Mouse (Mus musculus): Measurements from ENCODE around the gene Foxl1. TPM values are rescaled to one million over a fixed set of nuclear protein-coding genes. Genes with fewer than 3 reads are reported as not detected.
A peak's percentile ranks its signal among the peaks of the same experiment; 100 is the strongest.

Foxl1 gene
- polyA plus RNA-seq, 1 experiment from 2014 or later = 6.5 TPM

DNA sequence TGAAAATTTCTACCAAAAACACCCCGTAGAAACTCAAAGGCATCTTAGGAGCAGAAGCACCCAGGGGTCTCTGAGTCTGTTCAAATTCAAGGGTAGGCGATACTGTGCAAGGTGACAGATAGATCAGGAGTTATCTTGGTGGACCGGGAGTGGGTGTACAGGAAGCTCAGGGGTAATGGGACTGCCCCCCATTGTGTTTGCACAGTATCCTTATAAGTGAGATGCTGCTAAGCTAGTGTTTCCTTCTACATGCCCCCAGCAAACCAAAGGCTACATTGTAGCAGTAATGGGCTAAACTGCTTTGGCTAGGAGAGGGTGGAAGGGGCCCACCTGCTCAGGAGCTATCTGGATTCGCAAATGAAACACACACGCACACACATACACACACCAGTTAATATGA lies 33.7 kb downstream of the Foxl1 start:
- Histone ChIP-seq H3K4me2 (replicated peaks; ENCODE audit: low read depth, low read length) (no peak overlapping the region), H3K9me3 (ENCODE audit: low read length) (no peaks in the 10 kb centered on the region), H3K27me3 (ENCODE audit: insufficient read depth, low read length) (no peaks in the 10 kb centered on the region), H3K4me1 (ENCODE audit: insufficient read depth, low read length) (peaks cover 30% of the 10 kb centered on the region), H3K9ac (replicated peaks; ENCODE audit: low read length) (no peak overlapping the region), H3K36me3 (ENCODE audit: insufficient read depth, low read length) (no peaks in the 10 kb centered on the region), H3K4me3 (ENCODE audit: low read length) (no peak overlapping the region), H3K27ac (ENCODE audit: low read length) (no peak overlapping the region)
- 94% methylated on average over 5 of the region's 5 CpGs for WGBS
- ATAC-seq (ENCODE audit: low FRiP score, low TSS enrichment) = no peak

DNA sequence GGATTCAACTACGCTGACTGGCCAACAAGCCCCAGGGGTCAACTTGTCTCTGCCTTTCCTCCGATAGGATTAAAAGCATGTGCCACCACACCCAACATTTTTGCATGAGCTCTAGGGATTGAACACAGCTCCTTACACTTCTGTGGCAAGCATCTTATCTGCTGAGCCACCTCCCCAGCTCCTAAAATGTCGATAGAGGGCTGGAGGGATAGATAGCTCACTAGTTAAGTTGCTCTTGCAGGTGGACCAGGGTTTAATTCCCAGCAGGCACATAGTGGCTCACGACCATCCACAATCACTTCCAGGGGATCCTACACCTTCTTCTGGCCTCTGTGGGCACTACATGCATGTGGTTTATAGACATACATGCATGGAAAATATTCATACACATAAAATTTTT lies 34.7 kb downstream of the Foxl1 start:
- Histone ChIP-seq H3K9ac (replicated peaks; ENCODE audit: low read length) (no peak overlapping the region), H3K4me3 (ENCODE audit: low read length) (no peak overlapping the region), H3K4me2 (replicated peaks; ENCODE audit: low read depth, low read length) (no peak overlapping the region), H3K9me3 (ENCODE audit: low read length) (no peaks in the 10 kb centered on the region), H3K27ac (ENCODE audit: low read length) (no peak overlapping the region), H3K36me3 (ENCODE audit: insufficient read depth, low read length) (no peaks in the 10 kb centered on the region), H3K4me1 (ENCODE audit: insufficient read depth, low read length) (peaks cover 33% of the 10 kb centered on the region), H3K27me3 (ENCODE audit: insufficient read depth, low read length) (no peaks in the 10 kb centered on the region)
- 73% methylated on average over 4 of the region's 4 CpGs for WGBS
- no peak for ATAC-seq (ENCODE audit: low FRiP score, low TSS enrichment)

DNA sequence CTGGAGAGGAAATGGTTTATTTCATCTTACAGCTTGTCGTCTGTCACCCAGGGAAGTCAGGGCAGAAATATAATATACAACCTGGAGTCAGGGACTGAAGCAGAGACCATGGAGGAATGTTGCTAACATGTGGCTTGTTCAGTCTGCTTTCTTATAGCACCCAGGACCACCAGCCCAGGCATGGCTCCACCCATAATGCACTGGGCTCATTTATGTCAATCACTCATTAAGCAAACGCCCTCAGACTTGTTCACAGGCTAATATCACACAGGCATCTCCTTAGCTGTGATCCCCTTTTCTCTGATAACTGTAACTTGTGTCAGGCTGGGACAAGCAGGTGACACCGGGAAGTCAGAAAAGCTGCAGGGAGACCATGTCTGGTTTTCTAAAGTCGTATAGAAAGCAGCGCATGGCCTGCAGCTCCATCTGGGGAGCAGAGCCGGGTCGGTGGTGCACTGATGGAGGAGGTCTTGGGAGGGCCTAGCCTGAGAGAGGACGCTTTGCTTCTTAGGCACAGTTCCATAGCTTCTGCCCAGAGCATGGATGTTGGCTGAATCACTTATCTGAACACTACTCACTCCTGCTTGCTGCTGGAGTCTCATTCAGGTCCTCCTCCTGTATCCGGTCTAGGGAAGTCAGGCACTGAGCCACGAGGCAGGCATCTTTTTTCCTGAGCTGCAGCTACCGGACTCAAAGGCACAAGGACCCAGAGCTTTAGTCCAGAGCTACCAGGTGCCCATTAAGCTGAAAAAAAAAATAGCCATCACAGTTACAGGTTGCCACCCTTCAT lies 35.4 kb downstream of the Foxl1 start:
- Histone ChIP-seq H3K27me3 (ENCODE audit: insufficient read depth, low read length) (no peaks in the 10 kb centered on the region), H3K4me1 (ENCODE audit: insufficient read depth, low read length) (peaks cover 40% of the 10 kb centered on the region), H3K9ac (replicated peaks; ENCODE audit: low read length) (no peak overlapping the region), H3K4me3 (ENCODE audit: low read length) (no peak overlapping the region), H3K4me2 (replicated peaks; ENCODE audit: low read depth, low read length) (no peak overlapping the region), H3K9me3 (ENCODE audit: low read length) (no peaks in the 10 kb centered on the region), H3K36me3 (ENCODE audit: insufficient read depth, low read length) (no peaks in the 10 kb centered on the region), H3K27ac (ENCODE audit: low read length) (no peak overlapping the region)
- 60% methylated on average over 11 of the region's 11 CpGs for WGBS
- no peak for ATAC-seq (ENCODE audit: low FRiP score, low TSS enrichment)

DNA sequence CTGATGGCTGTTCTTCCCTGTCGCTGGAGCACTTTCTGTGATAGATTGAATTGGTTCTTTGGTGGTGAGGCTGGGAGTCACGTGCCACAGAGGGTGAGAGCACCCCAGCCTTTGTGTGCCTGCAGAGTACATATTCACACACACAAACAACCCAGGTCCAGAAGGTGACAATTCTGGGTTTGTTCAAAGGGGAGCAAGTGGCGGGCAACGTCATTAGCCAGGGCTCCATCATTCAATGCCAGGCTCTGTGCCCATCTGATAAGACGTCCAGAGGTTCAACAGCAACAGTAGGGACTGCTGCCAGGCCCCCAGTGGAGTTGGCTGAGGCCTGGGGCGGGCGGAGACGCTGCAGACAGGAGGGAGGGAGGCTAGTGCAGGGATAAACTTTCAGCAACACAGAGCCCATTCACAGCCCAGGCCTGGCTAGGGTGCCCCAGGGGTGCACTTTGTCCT lies 36.3 kb downstream of the Foxl1 start:
- H3K4me1 ChIP-seq (ENCODE audit: insufficient read depth, low read length) = peaks cover 44% of the 10 kb centered on the region
- ATAC-seq (ENCODE audit: low FRiP score, low TSS enrichment) = peak; percentile 55

DNA sequence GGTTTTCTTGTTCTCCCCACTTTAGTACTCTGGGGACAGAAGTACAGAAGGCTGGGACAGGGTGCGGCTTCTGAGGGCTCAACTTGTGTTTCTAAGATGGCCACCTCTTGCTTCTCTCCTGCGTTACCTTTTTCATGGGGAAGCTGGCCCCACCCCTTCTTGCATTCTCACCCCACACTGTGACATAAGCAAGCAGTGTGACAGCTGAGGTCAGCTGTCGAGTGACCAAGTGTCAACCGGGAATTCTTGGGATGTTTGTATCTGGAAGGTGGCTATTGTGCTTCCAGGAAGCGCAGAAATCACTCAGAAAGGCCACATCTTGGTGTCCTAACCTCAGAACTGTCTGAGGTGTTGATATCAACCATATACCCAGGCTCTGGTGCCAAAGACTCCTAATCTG lies 40.3 kb downstream of the Foxl1 start:
- 76% methylated on average over 5 of the region's 5 CpGs for whole genome bisulfite sequencing
- no peak overlapping the region for H3K9ac ChIP-seq (replicated peaks; ENCODE audit: low read length)
- no peaks in the 10 kb centered on the region for H3K36me3 ChIP-seq (ENCODE audit: insufficient read depth, low read length)
- no peaks in the 10 kb centered on the region for H3K27me3 ChIP-seq (ENCODE audit: insufficient read depth, low read length)
- no peak for ATAC-seq (ENCODE audit: low FRiP score, low TSS enrichment)
- peaks cover 53% of the 10 kb centered on the region for H3K4me1 ChIP-seq (ENCODE audit: insufficient read depth, low read length)
- H3K4me3 ChIP-seq (ENCODE audit: low read length) = no peak overlapping the region
- H3K9me3 ChIP-seq (ENCODE audit: low read length) = no peaks in the 10 kb centered on the region
- no peak overlapping the region for H3K27ac ChIP-seq (ENCODE audit: low read length)
- H3K4me2 ChIP-seq (replicated peaks; ENCODE audit: low read depth, low read length) = no peak overlapping the region

More for the DNA sequence above, 36.3 kb downstream of the Foxl1 start:
- no peaks in the 10 kb centered on the region for H3K9me3 ChIP-seq (ENCODE audit: low read length)
- no peak overlapping the region for H3K4me3 ChIP-seq (ENCODE audit: low read length)
- no peaks in the 10 kb centered on the region for H3K36me3 ChIP-seq (ENCODE audit: insufficient read depth, low read length)
- no peaks in the 10 kb centered on the region for H3K27me3 ChIP-seq (ENCODE audit: insufficient read depth, low read length)
- H3K4me2 ChIP-seq (replicated peaks; ENCODE audit: low read depth, low read length) = no peak overlapping the region
- WGBS = 50% methylated on average over 8 of the region's 8 CpGs
- peak overlapping the region; percentile 36; the same call in 1 of the 2 replicates for H3K27ac ChIP-seq (ENCODE audit: low read length)
- H3K9ac ChIP-seq (replicated peaks; ENCODE audit: low read length) = no peak overlapping the region

DNA sequence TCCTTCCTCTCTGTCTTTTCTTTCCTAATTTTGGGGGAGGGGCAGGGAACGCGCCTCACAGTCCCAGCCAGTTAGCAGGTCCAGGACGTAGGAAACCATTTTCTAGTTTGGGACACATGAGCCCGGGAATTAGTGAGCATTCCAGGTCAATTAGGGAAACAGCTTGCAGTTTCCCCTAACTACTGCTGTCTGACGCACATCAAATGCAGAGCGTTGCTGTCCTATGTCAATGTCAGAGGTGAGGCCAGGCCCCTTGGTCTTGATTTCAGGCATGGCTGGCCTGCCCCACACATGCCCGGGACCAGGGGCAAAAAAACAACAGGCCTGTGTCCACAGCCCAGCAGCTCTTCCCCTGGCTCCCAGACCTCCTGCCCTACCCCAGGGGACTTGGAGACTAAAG lies 42.4 kb downstream of the Foxl1 start:
- WGBS = 23% methylated on average over 7 of the region's 7 CpGs

DNA sequence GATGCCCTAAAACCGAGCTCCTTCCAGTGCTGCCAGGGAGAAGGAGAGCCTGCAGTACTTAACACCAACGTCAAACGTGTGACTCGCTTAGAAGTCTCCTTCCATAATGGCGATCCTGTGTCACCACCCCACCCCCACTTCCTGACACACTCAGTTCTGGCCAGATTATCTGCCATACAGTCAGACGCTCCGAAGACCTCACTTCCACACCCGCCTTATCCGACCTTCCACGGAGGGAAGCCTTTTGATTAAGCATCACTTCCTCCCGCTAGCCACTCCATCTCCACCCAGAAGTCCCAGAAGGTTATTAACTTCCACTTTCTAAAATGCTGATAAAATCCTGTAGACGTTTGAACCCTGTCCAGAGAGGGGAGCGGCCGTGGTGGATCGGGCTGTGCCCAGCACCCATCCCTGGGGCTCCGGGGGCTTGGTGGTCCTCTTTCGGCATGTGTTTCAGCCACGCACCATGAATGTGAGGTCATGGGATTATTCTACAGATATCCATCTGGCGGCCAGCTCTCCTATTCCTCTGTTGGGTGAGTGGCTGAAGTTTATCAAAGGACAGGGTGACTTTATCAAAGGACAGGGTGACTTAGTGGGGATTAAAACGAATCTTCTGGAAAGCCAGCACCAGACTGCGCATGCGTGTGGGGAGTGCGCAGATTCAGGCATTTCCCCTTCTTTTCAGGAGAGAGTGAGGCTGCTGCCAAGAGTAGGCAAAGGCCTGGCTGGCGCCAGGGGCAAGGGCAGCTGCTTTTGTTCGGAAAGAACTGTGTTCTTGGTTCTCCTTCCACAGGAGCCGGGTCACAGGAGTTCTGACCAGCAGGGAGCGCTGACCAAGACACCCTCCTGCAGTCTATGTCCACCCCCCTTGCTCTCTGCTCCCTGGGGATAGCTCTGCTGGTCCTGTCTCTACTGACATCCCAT lies 43.1 kb downstream of the Foxl1 start:
- Histone ChIP-seq H3K4me1 (ENCODE audit: insufficient read depth, low read length) (peaks cover 51% of the 10 kb centered on the region), H3K9me3 (ENCODE audit: low read length) (no peaks in the 10 kb centered on the region), H3K4me3 (ENCODE audit: low read length) (no peak overlapping the region), H3K9ac (replicated peaks; ENCODE audit: low read length) (peak overlapping the region; percentile 44; the same call in 1 of the 2 replicates), H3K27me3 (ENCODE audit: insufficient read depth, low read length) (no peaks in the 10 kb centered on the region), H3K4me2 (replicated peaks; ENCODE audit: low read depth, low read length) (no peak overlapping the region), H3K36me3 (ENCODE audit: insufficient read depth, low read length) (no peaks in the 10 kb centered on the region), H3K27ac (ENCODE audit: low read length) (peak overlapping the region; percentile 30; the same call in 1 of the 2 replicates)
- 50% methylated on average over 27 of the region's 27 CpGs for WGBS
- no peak for ATAC-seq (ENCODE audit: low FRiP score, low TSS enrichment)

More for the DNA sequence above, 42.4 kb downstream of the Foxl1 start:
- H3K9ac ChIP-seq (replicated peaks; ENCODE audit: low read length) = peak overlapping the region; percentile 44
- no peaks in the 10 kb centered on the region for H3K9me3 ChIP-seq (ENCODE audit: low read length)
- peaks cover 44% of the 10 kb centered on the region for H3K4me1 ChIP-seq (ENCODE audit: insufficient read depth, low read length)
- H3K27ac ChIP-seq (ENCODE audit: low read length) = peak overlapping the region; percentile 30; the same call in 1 of the 2 replicates
- H3K4me3 ChIP-seq (ENCODE audit: low read length) = no peak overlapping the region
- ATAC-seq (ENCODE audit: low FRiP score, low TSS enrichment) = no peak
- no peaks in the 10 kb centered on the region for H3K36me3 ChIP-seq (ENCODE audit: insufficient read depth, low read length)
- H3K27me3 ChIP-seq (ENCODE audit: insufficient read depth, low read length) = no peaks in the 10 kb centered on the region
- H3K4me2 ChIP-seq (replicated peaks; ENCODE audit: low read depth, low read length) = 0 out of 2 replicates have a peak overlapping the region, but pooled peaks have one; percentile 19

DNA sequence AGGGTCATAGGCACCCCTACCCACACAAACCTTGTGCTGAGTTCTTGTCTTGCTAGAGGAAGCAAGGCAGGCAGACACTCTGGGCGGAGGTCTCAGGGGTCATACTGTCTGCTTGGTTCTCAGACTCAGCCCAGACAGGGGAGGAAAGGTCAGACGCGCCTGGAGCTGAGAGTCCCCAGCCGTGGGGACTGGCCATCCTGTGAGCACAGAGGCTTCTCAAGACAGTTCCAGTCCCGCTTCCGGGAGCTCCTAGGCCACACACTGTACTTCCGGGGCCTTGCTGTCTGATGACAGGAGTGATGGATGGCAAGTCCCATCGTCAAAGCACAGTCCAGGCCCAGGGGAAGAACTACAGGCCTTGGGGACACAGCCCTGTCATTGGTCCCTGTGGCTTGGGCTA lies 44.8 kb downstream of the Foxl1 start:
- no peak for ATAC-seq (ENCODE audit: low FRiP score, low TSS enrichment)
- 57% methylated on average over 8 of the region's 8 CpGs for WGBS
- no peak overlapping the region; the same call in 1 of the 2 replicates for H3K27ac ChIP-seq (ENCODE audit: low read length)
- no peak overlapping the region for H3K4me2 ChIP-seq (replicated peaks; ENCODE audit: low read depth, low read length)
- no peaks in the 10 kb centered on the region for H3K9me3 ChIP-seq (ENCODE audit: low read length)
- peaks cover 61% of the 10 kb centered on the region for H3K4me1 ChIP-seq (ENCODE audit: insufficient read depth, low read length)
- no peaks in the 10 kb centered on the region for H3K36me3 ChIP-seq (ENCODE audit: insufficient read depth, low read length)
- no peak overlapping the region for H3K4me3 ChIP-seq (ENCODE audit: low read length)
- H3K27me3 ChIP-seq (ENCODE audit: insufficient read depth, low read length) = no peaks in the 10 kb centered on the region
- no peak overlapping the region for H3K9ac ChIP-seq (replicated peaks; ENCODE audit: low read length)

DNA sequence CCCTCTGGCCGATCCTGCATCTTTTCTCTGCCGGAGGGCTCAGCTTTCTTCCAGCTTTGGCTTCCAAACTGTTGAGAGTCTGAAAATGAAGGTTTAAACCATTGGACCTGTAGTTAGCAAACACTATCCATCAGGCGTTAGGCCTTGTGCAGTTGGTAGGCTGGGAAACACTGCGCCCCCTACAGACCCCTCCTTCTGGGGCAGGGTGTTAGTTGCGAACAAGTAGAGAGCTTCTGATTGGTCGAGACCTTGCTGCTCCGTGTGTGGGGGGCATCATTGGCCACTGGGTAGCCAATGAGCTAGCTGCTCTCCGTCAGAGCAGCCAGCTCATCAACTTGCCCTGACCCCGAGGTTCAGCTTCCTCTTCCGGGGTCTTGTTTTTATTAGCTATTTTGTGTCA lies 46.4 kb downstream of the Foxl1 start:
- H3K4me1 ChIP-seq (ENCODE audit: insufficient read depth, low read length) = peaks cover 53% of the 10 kb centered on the region
- H3K9me3 ChIP-seq (ENCODE audit: low read length) = no peaks in the 10 kb centered on the region
- H3K27ac ChIP-seq (ENCODE audit: low read length) = peak overlapping the region; percentile 85; the same call in 1 of the 2 replicates
- H3K4me3 ChIP-seq (ENCODE audit: low read length) = no peak overlapping the region
- H3K4me2 ChIP-seq (replicated peaks; ENCODE audit: low read depth, low read length) = no peak overlapping the region; the same call in 1 of the 2 replicates
- no peaks in the 10 kb centered on the region for H3K27me3 ChIP-seq (ENCODE audit: insufficient read depth, low read length)
- WGBS = 63% methylated on average over 10 of the region's 10 CpGs
- H3K9ac ChIP-seq (replicated peaks; ENCODE audit: low read length) = no peak overlapping the region
- ATAC-seq (ENCODE audit: low FRiP score, low TSS enrichment) = no peak; the same call in 1 of the 2 replicates
- no peaks in the 10 kb centered on the region for H3K36me3 ChIP-seq (ENCODE audit: insufficient read depth, low read length)

All from kidney, embryonic 16.5 days (tissue).